Mouse (Mus musculus): ENCODE measurements at regions not wholly inside any gene's neighbourhood (a gene's known extent, or its start where the extent isn't known, plus 50 kb on each side); places are given as distances from the start of the nearest gene placed in this dataset.
A peak's percentile ranks its signal among the peaks of the same experiment; 100 is the strongest.
"Not testable (repeated sequence)": the region's sequence is repeated elsewhere in the genome, so short reads cannot be mapped to it uniquely, and the experiment has no call there.

- no peak for DNase-seq (ENCODE audit: low read depth, low spot score)
Measured at GRCm38 (mm10) chr12:93151530-93151929, 1302.6 kb upstream of the Sel1l start.

GRCm38 (mm10) chr12:93142265-93142664, 1293.3 kb upstream of the Sel1l start:
- no peak for DNase-seq (ENCODE audit: low read depth, low spot score)

GRCm38 (mm10) chr12:93136395-93136794, 1287.4 kb upstream of the Sel1l start:
- DNase-seq (ENCODE audit: low read depth, low spot score), result no peak

- no peak for DNase-seq (ENCODE audit: low read depth, low spot score)
Measured at GRCm38 (mm10) chr12:93122216-93122615, 1273.3 kb upstream of the Sel1l start.

GRCm38 (mm10) chr12:93088031-93088790, 1239.3 kb upstream of the Sel1l start:
- DNase-seq (ENCODE audit: low read depth, low spot score), result peak; percentile 42

- no peak for DNase-seq (ENCODE audit: low read depth, low spot score)
Measured at GRCm38 (mm10) chr12:93063864-93064263, 1214.9 kb upstream of the Sel1l start.

- DNase-seq (ENCODE audit: low read depth, low spot score), result no peak
Measured at GRCm38 (mm10) chr12:93019633-93020032, 1170.7 kb upstream of the Sel1l start.

- DNase-seq (ENCODE audit: low read depth, low spot score), result no peak
Measured at GRCm38 (mm10) chr12:93011583-93011982, 1162.6 kb upstream of the Sel1l start.

- peak; percentile 61 for DNase-seq (ENCODE audit: low read depth, low spot score)
Measured at GRCm38 (mm10) chr12:93006844-93007365, 1157.9 kb upstream of the Sel1l start.

GRCm38 (mm10) chr12:93003125-93003524, 1154.2 kb upstream of the Sel1l start:
- no peak for DNase-seq (ENCODE audit: low read depth, low spot score)

GRCm38 (mm10) chr12:92975698-92976097, 1126.7 kb upstream of the Sel1l start:
- no peak for DNase-seq (ENCODE audit: low read depth, low spot score)

GRCm38 (mm10) chr12:92944352-92944751, 1095.4 kb upstream of the Sel1l start:
- no peak for DNase-seq (ENCODE audit: low read depth, low spot score)

- DNase-seq (ENCODE audit: low read depth, low spot score), result peak; percentile 21
Measured at GRCm38 (mm10) chr12:92927591-92927990, 1078.6 kb upstream of the Sel1l start.

GRCm38 (mm10) chr12:92926942-92927341, 1078.0 kb upstream of the Sel1l start:
- no peak for DNase-seq (ENCODE audit: low read depth, low spot score)

- no peak for DNase-seq (ENCODE audit: low read depth, low spot score)
Measured at GRCm38 (mm10) chr12:92919920-92920319, 1071.0 kb upstream of the Sel1l start.

- DNase-seq (ENCODE audit: low read depth, low spot score), result no peak
Measured at GRCm38 (mm10) chr12:92916267-92916666, 1067.3 kb upstream of the Sel1l start.

- no peak for DNase-seq (ENCODE audit: low read depth, low spot score)
Measured at GRCm38 (mm10) chr12:92915776-92916175, 1066.8 kb upstream of the Sel1l start.

- no peak for DNase-seq (ENCODE audit: low read depth, low spot score)
Measured at GRCm38 (mm10) chr12:92915203-92915602, 1066.2 kb upstream of the Sel1l start.

- DNase-seq (ENCODE audit: low read depth, low spot score), result no peak
Measured at GRCm38 (mm10) chr12:92904382-92904781, 1055.4 kb upstream of the Sel1l start.

GRCm38 (mm10) chr12:92892315-92892714, 1043.4 kb upstream of the Sel1l start:
- DNase-seq (ENCODE audit: low read depth, low spot score), result no peak

GRCm38 (mm10) chr12:92891663-92892062, 1042.7 kb upstream of the Sel1l start:
- DNase-seq (ENCODE audit: low read depth, low spot score), result not testable (repeated sequence)

- not testable (repeated sequence) for DNase-seq (ENCODE audit: low read depth, low spot score)
Measured at GRCm38 (mm10) chr12:92891126-92891525, 1042.2 kb upstream of the Sel1l start.

- DNase-seq (ENCODE audit: low read depth, low spot score), result no peak
Measured at GRCm38 (mm10) chr12:92887747-92888146, 1038.8 kb upstream of the Sel1l start.
